Mouse (Mus musculus): ENCODE measurements at regions not wholly inside any gene's neighbourhood (a gene's known extent, or its start where the extent isn't known, plus 50 kb on each side); places are given as distances from the start of the nearest gene placed in this dataset.
A peak's percentile ranks its signal among the peaks of the same experiment; 100 is the strongest.

DNA sequence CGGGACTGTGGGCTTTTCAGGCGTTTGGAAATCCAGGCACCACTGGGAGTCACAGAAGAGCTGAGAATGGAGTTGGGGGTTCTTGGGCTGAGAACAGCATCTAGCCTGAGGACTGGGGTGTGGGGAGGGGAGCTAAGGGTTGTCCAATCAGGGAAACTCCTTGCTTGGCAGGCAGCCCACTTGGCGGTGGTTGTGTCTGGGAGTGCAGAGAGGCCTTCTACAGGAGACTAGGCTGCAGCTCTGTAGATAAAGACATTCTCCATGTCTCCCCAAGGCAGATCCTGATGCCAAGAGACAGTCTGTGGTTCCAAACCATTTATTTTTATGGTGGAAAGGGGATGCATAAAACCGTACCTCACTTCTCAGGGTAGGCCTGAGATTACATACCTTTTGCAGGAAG, 774.6 kb downstream of the Brinp1 start:
- peak; percentile 29 for DNase-seq

DNA sequence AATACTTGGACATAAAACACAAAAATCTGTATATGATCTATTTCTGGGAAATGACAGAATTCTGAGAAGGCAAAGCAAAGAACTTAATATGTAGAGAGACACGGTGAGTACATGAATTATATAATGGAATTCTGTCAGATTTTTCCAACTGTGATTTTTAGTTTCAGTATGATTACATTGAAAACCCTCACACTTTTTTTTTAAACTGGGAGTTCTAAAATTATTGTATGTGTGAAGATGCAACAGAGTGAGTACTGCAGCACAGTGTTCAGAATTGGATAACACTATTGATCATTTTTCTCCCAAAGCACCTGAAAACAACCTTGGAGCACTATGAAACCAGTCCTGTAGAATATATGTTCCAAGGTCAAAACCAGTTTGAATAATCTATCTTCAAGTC, 797.7 kb downstream of the Brinp1 start:
- DNase-seq: no peak

GRCm38 (mm10) chr4:68148483-68149069, 805.6 kb downstream of the Brinp1 start:
- DNase-seq: no peak

- DNase-seq: no peak
Measured at GRCm38 (mm10) chr4:68128124-68128523, 826.1 kb downstream of the Brinp1 start.

DNA sequence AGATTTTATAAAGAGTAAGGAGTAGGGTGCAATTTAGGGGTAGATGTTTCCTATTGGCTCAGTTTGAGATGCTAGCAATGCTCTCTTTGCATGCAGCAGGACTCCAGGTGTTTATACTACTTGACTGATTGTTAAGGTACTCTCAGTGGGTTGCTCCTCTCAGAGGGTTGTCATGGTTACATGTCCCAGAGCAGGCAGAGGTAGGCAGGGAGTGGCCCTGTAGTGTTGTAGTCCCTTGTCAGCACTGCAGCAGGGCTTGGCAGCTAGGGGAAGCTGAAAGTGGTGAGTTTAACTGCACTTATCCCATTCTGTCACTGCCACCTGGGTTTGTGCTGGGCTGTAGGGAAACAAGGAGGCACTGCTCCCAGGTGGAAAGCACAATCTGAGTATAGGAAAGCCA, 839.7 kb downstream of the Brinp1 start:
- DNase-seq: no peak

DNA sequence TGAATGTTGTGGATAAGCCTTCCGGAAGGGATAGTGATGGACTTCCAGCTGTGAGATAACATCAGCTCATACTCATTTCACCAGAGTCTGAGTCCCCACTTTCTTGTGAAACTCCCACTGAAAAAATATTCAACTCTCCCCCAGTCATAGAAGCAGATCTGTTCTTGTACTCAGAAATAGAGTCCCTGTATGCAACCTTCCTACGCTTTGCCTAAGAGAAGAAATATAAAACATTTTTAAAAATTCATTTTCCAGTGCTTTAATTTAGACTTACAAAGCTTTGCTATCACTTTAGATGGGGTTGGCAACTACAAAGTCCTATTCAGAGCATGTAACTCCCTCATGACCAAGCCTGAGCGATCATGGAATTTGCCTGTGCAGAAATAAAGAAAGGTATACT, 868.9 kb downstream of the Brinp1 start:
- no peak for DNase-seq

- DNase-seq: no peak
Measured at GRCm38 (mm10) chr4:68056813-68057578, 897.2 kb downstream of the Brinp1 start.

DNA sequence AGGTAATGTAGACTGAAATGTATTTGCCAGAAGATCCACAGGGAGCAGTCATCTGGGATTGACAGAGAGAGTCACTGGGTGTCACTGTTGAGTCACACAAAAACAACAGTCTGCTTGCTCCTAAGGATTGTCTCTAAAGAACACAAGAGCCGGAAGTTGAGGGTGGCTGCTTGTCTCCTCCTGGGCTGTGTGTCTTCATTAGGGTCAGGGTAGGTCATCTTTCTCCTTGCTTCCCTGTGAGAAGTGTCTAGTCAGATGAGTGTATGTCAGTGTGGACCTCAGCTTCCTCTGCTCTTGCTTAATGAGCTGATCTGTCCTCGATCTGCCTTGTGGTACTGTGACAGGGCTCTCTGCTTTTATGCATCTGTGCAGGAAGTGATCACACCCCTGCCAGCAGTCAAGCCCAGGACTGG, 931.3 kb downstream of the Brinp1 start:
- DNase-seq: peak; percentile 5

- DNase-seq: no peak
Measured at GRCm38 (mm10) chr4:68011371-68011770, 942.8 kb downstream of the Brinp1 start.

- no peak for DNase-seq
Measured at GRCm38 (mm10) chr4:67994796-67995283, 959.4 kb downstream of the Brinp1 start.

- no peak for DNase-seq
Measured at GRCm38 (mm10) chr4:67963456-67963855, 990.7 kb downstream of the Brinp1 start.

DNA sequence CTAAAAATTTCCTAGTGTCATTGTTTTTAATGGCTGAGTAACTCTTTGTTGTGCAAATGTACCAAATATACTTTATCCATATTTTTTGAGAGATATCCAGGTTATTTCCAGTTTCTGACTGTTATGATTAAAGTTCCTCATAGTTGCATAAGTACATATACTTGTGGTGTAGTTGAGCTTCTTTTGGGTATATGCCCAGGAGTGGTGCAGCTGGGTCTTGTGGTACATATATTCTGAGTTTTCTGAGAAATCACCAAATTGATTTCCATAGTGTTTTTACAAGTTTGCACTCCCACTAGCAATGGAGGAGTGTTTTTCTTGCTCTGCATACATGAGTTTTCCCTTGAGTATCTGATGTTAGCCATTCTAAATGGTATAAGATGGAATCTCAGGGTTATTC, 1006.2 kb downstream of the Brinp1 start:
- no peak for DNase-seq

DNA sequence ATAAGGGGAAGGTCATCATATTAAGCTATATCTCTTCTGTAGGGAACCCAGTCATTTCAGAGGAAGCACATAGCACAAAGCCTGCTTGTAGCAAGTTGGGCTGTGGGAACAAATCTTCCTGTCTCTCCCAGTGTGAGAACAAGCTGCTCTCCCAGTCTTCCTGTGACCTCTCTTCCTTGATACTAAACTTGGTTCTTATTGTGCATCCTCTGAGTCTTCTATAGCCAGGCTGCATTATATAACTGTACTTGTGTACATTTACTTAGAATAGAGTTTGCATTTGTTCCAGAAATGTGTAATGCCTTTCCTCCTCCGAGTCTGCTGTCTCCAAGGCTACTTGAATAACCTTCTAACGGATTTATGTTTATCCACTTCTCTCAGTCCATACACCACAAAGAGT, 1021.7 kb downstream of the Brinp1 start:
- no peak for DNase-seq

- no peak for DNase-seq
Measured at GRCm38 (mm10) chr4:67899109-67899508, 1055.1 kb downstream of the Brinp1 start.

DNA sequence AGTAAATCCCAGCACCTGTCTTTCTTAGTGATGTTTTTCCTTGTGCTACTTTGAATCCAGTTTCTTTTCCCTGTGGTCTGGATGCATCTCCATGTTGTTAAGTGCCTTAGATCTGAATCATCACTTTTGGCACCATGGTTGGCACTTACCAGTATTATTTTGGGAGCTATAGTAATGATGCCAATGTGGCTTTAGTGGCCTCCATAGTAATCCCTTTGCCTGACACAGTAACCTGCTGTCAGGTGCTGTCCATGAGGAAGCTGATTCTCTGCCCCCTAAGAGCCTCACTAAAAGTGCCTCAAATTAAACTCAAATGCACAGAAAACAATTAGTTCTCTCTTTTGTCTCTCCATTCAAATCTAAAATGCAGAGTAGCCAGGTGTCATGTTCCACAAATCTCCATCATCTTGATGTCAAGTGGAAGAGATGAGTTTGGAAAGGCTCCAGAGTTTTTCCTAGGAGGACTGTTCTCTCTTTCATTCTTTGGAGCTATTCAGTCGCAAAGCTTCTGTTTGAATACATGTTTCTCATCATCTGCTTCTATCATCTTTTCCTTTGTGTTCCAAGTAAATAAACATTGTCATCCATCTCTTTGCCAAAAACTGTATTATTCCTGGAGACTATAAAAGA, 1062.1 kb downstream of the Brinp1 start:
- no peak for DNase-seq

- no peak for DNase-seq
Measured at GRCm38 (mm10) chr4:67887954-67888353, 1060.6 kb downstream of the Tlr4 start.

GRCm38 (mm10) chr4:67885204-67885603, 1057.8 kb downstream of the Tlr4 start:
- DNase-seq: no peak

GRCm38 (mm10) chr4:67862218-67862617, 1034.8 kb downstream of the Tlr4 start:
- DNase-seq: no peak

- DNase-seq: no peak
Measured at GRCm38 (mm10) chr4:67861801-67862200, 1034.4 kb downstream of the Tlr4 start.

- DNase-seq: no peak
Measured at GRCm38 (mm10) chr4:67853001-67853400, 1025.6 kb downstream of the Tlr4 start.

DNA sequence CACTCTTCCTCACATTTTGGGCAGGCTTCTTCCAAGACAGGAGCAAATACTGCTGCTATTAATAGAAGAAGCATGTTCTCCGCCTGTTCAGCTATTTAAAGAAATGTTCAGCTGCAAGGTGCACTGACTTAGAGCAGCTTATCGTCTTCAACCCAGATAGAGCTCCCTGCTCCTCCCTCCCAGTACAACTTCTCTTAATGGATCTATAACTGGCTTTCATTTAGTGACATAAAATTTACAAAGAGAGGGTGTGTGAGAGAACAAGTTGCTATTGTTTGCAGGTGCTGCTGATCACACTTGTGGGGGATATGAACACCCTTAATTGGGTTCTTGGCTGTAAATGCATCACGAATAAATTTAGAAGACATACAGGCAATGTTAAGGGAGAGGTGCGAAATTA, 1006.0 kb downstream of the Tlr4 start:
- no peak for DNase-seq

DNA sequence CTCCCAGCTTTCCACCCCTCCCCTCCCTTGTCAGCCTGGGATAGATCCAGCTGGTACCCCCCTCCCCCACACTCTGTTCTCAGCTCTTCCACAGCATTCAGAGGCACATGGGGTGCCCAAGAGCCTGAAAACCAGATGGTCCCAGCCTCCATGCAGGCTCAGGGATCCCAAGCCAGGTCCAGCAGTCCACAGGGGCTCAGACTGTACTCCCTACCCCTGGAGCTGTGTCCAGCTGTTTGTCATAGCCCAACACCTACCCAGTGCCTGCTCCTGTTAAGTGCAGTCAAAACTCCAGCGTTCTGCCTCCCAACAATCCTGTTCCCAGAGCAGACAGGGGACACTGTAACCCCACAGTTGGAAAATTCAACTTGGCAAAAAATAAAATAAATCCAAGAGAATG, 998.1 kb downstream of the Tlr4 start:
- no peak for DNase-seq

DNA sequence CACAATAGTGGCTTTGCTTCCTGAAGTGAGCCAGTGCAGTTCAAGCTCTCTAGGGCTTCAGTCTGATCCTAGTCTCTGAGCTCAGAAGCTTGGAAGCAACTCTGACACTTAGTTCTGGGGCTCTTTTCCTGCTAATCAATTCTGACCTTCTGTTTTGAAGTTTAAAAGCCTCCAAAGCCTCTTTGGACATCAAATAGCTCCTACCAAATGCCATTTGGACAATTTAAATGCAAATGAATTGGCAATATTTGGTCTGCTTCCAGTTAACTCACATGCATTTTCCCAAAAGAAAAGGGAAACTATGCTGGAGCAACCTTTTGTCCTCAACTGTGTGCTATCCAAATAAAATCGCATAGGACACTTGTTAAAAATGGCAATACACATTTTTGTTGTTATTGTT, 968.7 kb downstream of the Tlr4 start:
- DNase-seq: no peak
